Mouse (Mus musculus) spleen, postnatal 0 days (tissue): ENCODE data around the gene Veph1. TPM values are rescaled to one million over a fixed set of nuclear protein-coding genes. Genes with fewer than 3 reads are reported as not detected.

ENCODE experiments used
- polyA plus RNA-seq: library from polyadenylated mRNA; unstranded; fragments of >200 nt; fragmentation: Nextera tagmentation; extraction: Ambion mirVana; gene quantifications from 2 replicates; pipeline ENCODE4 v1.2.1, GENCODE M21; 2015

Gene Veph1
- polyA plus RNA-seq: 0.01 and 0.05 TPM in 2 replicates

GRCm38 (mm10) chr3:66296545-66296944 lies at the start of gene Veph1:
Veph1 (minus strand) TSS chr3:66296837.

GRCm38 (mm10) chr3:66219655-66220191 lies 76.9 kb downstream of the Veph1 start, which contains the start of gene Ptx3:
Ptx3 (plus strand) TSS chr3:66219910.

Other genes starting within 250 kb of the Veph1 start
- 0.99 and 1.7 TPM in 2 replicates for gene Ptx3, start 76.9 kb downstream of the Veph1 start, polyA plus RNA-seq